Mouse (Mus musculus): ENCODE results near the gene Gna11. TPM values are rescaled to one million over a fixed set of nuclear protein-coding genes. Genes with fewer than 3 reads are reported as not detected.

Gene Gna11
- total RNA-seq (2017), result 5.6 and 5.8 TPM in 2 replicates

- ATAC-seq (replicated peaks in 1 of 2; ENCODE audit: insufficient read depth in 1 of 2, low FRiP score in 2 of 2, low TSS enrichment in 1 of 2, low read depth in 1 of 2, poor library complexity in 2 of 2, severe bottlenecking in 2 of 2), result peak; percentile 91
These were observed at the start of gene Gna11 for GRCm38 (mm10) chr10:81545161-81545747. Gna11 (minus strand) TSS chr10:81545190.

DNA sequence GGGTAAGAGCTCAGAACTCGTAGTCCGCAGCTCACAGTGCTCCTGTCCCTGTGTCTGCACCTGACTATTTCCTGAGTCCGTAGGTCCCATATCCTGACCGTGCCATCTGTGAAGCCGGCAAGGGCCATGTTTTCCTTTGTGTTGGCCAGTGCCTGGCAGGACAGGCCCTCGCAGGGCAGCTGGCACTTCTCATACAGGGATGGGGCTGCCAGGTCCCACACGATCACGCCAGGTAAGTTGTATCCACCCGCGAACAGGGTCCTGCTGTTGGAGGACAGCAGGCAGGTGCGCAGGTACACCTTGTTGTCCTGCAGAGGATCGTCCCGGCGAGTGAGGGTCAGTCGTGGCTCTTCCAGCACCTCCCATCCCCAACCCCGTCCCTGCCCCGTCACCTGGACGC is 48.9 kb upstream of the Gna11 start:
- no peak for ATAC-seq (replicated peaks in 1 of 2; ENCODE audit: insufficient read depth in 1 of 2, low FRiP score in 2 of 2, low TSS enrichment in 1 of 2, low read depth in 1 of 2, poor library complexity in 2 of 2, severe bottlenecking in 2 of 2)

DNA sequence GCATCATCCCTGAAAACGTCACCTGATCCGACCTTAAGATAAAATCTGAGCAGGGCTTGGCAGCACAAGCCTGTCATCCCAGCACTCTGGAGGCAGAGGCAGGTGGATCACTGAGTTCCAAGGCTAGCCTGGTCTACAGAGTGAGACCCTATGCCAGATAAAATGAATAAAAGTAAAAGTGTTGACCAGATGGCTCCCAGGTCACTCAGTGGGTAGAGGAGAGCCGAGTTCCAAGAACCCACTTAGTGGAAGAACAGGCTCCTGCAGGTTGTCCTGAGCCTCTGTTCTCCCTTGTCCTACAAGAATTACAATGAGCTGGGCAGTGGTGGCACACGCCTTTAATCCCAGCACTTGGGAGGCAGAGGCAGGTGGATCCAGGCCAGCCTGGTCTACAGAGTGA is 48.2 kb upstream of the Gna11 start:
- no peak for ATAC-seq (replicated peaks in 1 of 2; ENCODE audit: insufficient read depth in 1 of 2, low FRiP score in 2 of 2, low TSS enrichment in 1 of 2, low read depth in 1 of 2, poor library complexity in 2 of 2, severe bottlenecking in 2 of 2)

GRCm38 (mm10) chr10:81592631-81593030 is 47.6 kb upstream of the Gna11 start:
- no peak for ATAC-seq (replicated peaks in 1 of 2; ENCODE audit: insufficient read depth in 1 of 2, low FRiP score in 2 of 2, low TSS enrichment in 1 of 2, low read depth in 1 of 2, poor library complexity in 2 of 2, severe bottlenecking in 2 of 2)

DNA sequence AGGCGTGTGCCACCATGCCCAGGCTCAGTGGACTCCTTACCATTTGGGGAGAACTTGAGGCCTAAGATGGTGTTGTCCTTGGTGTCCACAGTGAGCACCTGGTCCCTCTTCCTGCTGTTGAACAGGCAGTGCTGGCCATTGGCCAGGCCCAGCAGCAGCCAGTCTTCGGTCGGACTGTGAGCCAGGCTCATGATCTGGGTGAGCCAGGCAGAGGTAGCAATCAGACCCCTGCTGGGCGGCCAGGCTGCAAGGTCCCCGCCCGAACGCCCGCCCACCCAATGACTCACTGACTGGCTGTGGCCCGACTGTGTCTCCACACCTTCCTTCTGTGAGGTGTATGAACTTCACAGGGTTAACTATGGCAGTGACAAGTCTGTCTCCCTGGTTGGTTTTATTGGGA is 46.9 kb upstream of the Gna11 start:
- ATAC-seq (replicated peaks in 1 of 2; ENCODE audit: insufficient read depth in 1 of 2, low FRiP score in 2 of 2, low TSS enrichment in 1 of 2, low read depth in 1 of 2, poor library complexity in 2 of 2, severe bottlenecking in 2 of 2), result no peak

- ATAC-seq (replicated peaks in 1 of 2; ENCODE audit: insufficient read depth in 1 of 2, low FRiP score in 2 of 2, low TSS enrichment in 1 of 2, low read depth in 1 of 2, poor library complexity in 2 of 2, severe bottlenecking in 2 of 2), result no peak
These were observed 43.7 kb upstream of the Gna11 start for GRCm38 (mm10) chr10:81588739-81589138.

GRCm38 (mm10) chr10:81583347-81583746 is 38.4 kb upstream of the Gna11 start:
- no peak for ATAC-seq (replicated peaks in 1 of 2; ENCODE audit: insufficient read depth in 1 of 2, low FRiP score in 2 of 2, low TSS enrichment in 1 of 2, low read depth in 1 of 2, poor library complexity in 2 of 2, severe bottlenecking in 2 of 2)

DNA sequence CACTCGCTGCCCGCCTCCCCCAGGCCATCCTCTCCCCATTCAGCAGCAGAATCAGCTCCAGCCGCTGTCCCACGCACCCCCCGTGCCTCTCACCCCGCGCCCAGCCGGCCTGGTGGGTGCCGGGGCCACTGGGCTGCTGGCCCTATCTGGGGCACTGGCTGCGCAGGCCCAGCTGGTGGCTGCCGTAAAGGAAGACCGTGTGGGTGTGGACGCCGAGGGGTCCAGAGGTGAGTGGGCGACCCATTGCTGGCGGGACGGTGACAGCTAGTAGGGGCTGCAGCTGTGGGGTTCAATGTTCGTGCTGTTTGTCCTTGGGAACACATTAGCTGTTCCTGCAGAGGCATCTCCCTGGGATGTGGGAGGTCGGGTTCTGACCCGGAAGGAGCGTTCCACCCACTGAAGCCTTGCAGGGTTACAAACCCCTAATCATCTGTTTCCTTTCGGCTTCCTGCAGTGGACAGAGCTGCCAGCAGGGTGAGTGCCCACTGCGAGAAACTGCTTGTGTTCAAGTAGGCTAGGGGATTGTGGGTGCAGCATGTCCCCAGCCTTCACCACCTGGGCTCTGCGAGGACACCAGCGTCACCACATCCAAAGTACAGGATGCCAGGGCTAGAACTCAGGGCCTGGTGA is 35.6 kb upstream of the Gna11 start:
- peak; percentile 79 to 82 for ATAC-seq (replicated peaks in 1 of 2; ENCODE audit: insufficient read depth in 1 of 2, low FRiP score in 2 of 2, low TSS enrichment in 1 of 2, low read depth in 1 of 2, poor library complexity in 2 of 2, severe bottlenecking in 2 of 2)

DNA sequence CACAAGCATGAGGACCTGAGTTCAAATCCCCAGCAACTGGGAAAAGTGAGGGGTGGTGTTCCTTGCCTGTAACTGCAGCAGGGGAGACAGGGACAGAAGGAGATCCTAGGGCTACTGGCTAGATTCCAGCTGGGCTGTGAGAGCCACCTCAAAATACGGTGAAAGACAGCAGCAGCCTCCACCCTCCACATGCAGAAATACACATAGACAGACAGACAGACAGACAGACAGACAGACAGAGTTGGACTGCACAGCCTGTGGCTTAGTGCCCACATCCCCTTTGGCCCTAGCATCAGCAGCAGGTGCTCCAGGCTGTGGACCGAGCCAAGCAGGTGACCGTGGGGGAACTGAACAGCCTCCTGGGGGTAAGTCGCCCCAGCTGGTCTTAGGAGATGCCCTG is 35.0 kb upstream of the Gna11 start:
- ATAC-seq (replicated peaks in 1 of 2; ENCODE audit: insufficient read depth in 1 of 2, low FRiP score in 2 of 2, low TSS enrichment in 1 of 2, low read depth in 1 of 2, poor library complexity in 2 of 2, severe bottlenecking in 2 of 2), result peak in 1 of 2 experiments; percentile 26; a peak in 2 of 4 replicates

DNA sequence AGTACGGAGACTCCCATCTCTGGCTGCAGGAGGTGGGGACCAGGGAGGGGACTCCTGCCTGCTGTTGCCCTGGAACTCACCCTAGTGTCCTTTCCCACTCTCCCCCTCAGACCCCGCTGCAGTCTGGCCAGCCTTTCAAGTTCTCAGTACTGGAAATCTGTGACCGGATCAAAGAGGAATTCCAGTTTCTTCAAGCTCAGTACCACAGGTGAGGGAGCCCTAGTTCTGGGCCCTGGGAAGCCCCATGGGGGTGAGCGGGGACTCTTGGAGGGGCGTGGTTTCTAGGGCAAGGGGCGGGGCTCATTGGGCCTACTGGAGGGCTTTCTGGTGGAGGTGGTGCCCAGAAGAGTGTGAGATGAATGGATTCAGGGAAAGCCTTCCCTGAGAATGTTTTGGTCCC is 30.7 kb upstream of the Gna11 start:
- no peak for ATAC-seq (replicated peaks in 1 of 2; ENCODE audit: insufficient read depth in 1 of 2, low FRiP score in 2 of 2, low TSS enrichment in 1 of 2, low read depth in 1 of 2, poor library complexity in 2 of 2, severe bottlenecking in 2 of 2)

DNA sequence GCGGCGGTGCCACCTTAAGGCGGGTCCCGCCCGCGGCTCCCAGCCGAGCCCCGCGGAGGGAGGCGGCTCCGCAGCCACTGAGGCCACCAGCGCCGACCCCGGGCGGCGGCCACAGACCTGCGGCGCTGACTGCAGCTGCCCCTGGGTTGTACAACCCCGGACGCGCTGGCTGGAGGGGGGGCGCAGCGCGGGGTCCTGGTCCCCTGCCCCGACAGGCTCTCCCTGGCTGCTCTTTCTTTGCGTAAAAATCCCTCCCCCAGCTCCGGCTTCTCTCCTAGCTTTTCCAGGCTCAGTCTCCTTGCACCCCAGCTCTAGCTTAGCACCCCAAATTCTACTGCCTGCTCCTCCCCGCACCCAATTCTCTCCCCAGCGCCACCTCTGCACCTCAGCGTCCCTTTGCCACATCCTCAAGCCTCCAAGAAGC is 30.2 kb upstream of the Gna11 start:
- ATAC-seq (replicated peaks in 1 of 2; ENCODE audit: insufficient read depth in 1 of 2, low FRiP score in 2 of 2, low TSS enrichment in 1 of 2, low read depth in 1 of 2, poor library complexity in 2 of 2, severe bottlenecking in 2 of 2), result no peak

DNA sequence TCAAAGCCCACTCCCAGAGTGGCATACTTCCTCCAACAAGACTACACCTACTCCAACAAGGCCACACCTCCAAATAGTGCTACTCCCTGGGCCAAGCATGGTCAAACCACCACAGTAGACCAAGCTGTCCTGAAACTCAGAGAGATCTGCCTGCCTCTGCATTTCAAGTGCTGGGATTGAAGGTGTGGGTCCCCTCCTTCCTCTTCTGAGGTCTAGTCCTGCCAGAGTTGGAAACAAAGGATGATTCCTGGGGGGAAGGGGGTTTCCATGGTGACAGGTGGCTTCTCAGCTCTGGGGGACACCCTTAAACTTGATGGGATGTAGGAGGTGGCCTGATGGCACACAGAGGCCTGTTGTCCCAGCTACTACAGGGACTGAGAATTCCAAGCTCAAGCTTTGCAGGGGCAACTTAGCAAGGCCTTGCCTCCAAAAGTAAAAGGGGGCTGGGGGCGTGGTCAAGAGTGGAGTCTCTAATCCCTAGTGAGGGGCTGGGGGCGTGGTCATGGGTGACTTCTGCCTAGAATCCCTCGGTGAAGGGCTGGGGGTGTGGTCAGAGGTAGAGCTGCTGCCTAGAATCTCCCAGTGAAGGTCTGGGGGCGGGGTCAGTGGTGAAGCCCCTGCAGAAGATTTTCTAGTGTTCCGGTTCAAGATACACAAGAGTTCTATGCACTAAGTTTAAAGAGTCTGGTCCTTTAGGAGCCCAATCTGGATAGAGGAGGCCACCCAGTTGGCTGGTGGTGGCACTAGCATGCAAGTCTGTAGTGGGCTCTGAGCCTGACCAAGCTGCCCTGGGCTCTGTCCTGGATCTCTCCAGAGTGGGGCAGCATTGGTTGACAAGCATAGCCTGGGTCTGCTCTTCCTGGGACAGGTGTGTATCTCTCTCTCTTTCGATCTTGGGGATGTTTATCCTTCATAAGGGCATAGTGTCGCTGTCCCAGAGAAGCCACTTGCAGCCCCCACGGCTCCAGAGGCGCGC is 29.4 kb upstream of the Gna11 start, which contains the start of gene Tle2:
Gene Tle2 (plus strand): TSS at position 481 of the 976 bp plus-strand sequence.
- no peak for ATAC-seq (replicated peaks in 1 of 2; ENCODE audit: insufficient read depth in 1 of 2, low FRiP score in 2 of 2, low TSS enrichment in 1 of 2, low read depth in 1 of 2, poor library complexity in 2 of 2, severe bottlenecking in 2 of 2)

- ATAC-seq (replicated peaks in 1 of 2; ENCODE audit: insufficient read depth in 1 of 2, low FRiP score in 2 of 2, low TSS enrichment in 1 of 2, low read depth in 1 of 2, poor library complexity in 2 of 2, severe bottlenecking in 2 of 2), result no peak
These were observed 28.0 kb upstream of the Gna11 start for GRCm38 (mm10) chr10:81572975-81573374.

- ATAC-seq (replicated peaks in 1 of 2; ENCODE audit: insufficient read depth in 1 of 2, low FRiP score in 2 of 2, low TSS enrichment in 1 of 2, low read depth in 1 of 2, poor library complexity in 2 of 2, severe bottlenecking in 2 of 2), result no peak
These were observed 27.2 kb upstream of the Gna11 start for GRCm38 (mm10) chr10:81572133-81572671.

DNA sequence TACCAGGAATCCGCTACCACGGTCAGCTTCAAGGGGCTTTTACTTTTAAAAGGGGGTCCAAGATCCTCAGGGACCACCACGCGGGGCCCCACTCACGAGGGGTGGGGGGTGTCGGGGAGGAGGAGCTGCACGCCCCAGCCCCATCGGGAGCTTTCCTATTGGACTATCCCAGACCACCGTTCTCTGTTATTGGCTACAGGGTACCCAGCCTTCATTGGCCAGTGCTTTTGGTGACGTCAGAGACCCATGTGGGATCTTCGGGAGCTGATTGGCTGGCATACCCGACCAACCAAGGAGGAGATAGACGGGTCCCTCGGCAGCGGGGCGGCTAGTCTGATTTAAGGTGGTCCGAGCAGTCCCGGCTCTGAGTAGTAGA is 26.5 kb upstream of the Gna11 start:
- ATAC-seq (replicated peaks in 1 of 2; ENCODE audit: insufficient read depth in 1 of 2, low FRiP score in 2 of 2, low TSS enrichment in 1 of 2, low read depth in 1 of 2, poor library complexity in 2 of 2, severe bottlenecking in 2 of 2), result peak; percentile 91 to 95

DNA sequence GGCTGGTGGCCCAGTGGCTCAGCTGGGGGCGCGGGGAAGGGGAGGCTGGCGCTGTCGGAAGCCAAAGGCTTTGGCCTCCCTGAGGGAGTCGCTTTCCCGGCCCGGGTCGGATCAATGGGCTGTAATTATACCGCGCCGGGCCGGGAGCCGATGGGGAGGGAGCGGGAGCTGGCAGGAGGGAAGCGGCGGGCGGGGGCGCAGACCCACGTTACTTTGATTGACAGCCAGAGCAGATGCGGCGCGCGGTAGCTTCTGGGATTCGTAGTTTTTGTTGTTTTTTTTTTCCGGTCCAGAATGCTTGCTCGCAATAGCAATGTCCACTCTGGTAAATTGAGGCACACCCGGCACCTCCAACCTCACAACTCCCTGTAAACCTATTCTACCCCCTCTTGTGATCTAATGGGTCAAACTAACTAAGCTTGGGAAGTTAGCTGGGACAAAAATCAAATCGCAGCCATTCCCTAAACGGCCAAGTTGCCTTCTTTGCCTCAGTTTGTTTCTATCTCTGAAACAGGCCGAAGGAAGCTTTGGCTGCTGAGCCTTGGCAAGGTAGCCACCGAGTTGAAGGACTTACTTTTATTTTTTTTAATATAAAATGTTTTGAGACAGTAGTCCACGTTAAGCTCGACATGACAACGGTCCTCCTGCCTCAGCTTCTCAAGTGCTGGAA is 26.0 kb upstream of the Gna11 start:
- ATAC-seq (replicated peaks in 1 of 2; ENCODE audit: insufficient read depth in 1 of 2, low FRiP score in 2 of 2, low TSS enrichment in 1 of 2, low read depth in 1 of 2, poor library complexity in 2 of 2, severe bottlenecking in 2 of 2), result peak; percentile 37 to 38

DNA sequence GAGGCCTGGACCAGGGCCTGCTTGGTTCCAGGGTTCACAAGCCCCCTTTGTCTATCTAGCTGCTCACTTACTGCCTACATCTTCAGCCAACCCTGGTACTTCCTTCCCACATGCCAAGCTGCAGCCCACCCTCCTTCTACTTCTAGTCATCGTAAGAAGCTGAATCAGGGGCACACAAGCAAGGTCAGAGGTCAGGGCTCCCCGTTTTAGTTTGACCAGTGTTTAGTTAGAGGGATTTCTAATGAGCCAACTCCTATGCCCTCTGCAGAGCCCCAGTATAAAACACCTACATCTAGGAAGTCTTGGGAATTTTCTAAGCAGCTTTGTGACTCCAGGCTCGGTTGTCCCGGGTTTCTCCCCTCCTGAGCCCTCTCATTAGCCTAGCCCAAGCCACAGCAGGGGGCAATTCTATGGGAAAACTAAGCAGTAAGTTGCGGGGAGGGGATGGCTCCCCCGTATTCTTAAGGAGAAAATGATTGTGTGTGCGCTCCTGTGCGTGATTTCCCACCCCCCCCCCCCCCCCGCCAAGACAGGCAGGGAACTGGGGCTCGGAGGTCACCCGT is 25.3 kb upstream of the Gna11 start:
- ATAC-seq (replicated peaks in 1 of 2; ENCODE audit: insufficient read depth in 1 of 2, low FRiP score in 2 of 2, low TSS enrichment in 1 of 2, low read depth in 1 of 2, poor library complexity in 2 of 2, severe bottlenecking in 2 of 2), result no peak
